Mouse (Mus musculus) ES-CJ7 (cell line): ENCODE results near the gene Gm37240.

Experiments
- DNase-seq: peaks from one replicate; pipeline ENCODE4 v3.0.0; 2011; ENCODE audit warnings: low read depth, low spot score

Gm37240 gene

GRCm38 (mm10) chr3:84955011-84955775 lies 932.1 kb downstream of the Gm37240 start:
- DNase-seq = no peak

- DNase-seq = no peak
Measured at GRCm38 (mm10) chr3:84952585-84953187, 934.6 kb downstream of the Gm37240 start.

- DNase-seq = peak; percentile 81
Measured at GRCm38 (mm10) chr3:84952135-84952534, 935.2 kb downstream of the Gm37240 start.

GRCm38 (mm10) chr3:84951698-84952097 lies 935.6 kb downstream of the Gm37240 start:
- no peak for DNase-seq

GRCm38 (mm10) chr3:84949387-84949786 lies 937.9 kb downstream of the Gm37240 start:
- DNase-seq = no peak

- DNase-seq = no peak
Measured at GRCm38 (mm10) chr3:84946381-84946780, 940.9 kb downstream of the Gm37240 start.

GRCm38 (mm10) chr3:84944933-84945332 lies 942.4 kb downstream of the Gm37240 start:
- no peak for DNase-seq

- DNase-seq = no peak
Measured at GRCm38 (mm10) chr3:84937360-84938355, 949.7 kb downstream of the Gm37240 start.

GRCm38 (mm10) chr3:84936956-84937355 lies 950.4 kb downstream of the Gm37240 start:
- DNase-seq = no peak

GRCm38 (mm10) chr3:84936252-84936651 lies 951.1 kb downstream of the Gm37240 start:
- DNase-seq = no peak

- no peak for DNase-seq
Measured at GRCm38 (mm10) chr3:84935729-84936128, 951.6 kb downstream of the Gm37240 start.

GRCm38 (mm10) chr3:84930683-84931082 lies 956.6 kb downstream of the Gm37240 start:
- no peak for DNase-seq

- no peak for DNase-seq
Measured at GRCm38 (mm10) chr3:84929171-84929570, 958.1 kb downstream of the Gm37240 start.

GRCm38 (mm10) chr3:84927901-84928300 lies 959.4 kb downstream of the Gm37240 start:
- peak; percentile 49 for DNase-seq

- no peak for DNase-seq
Measured at GRCm38 (mm10) chr3:84927168-84927794, 960.0 kb downstream of the Gm37240 start.

GRCm38 (mm10) chr3:84926140-84926539 lies 961.2 kb downstream of the Gm37240 start:
- no peak for DNase-seq

- no peak for DNase-seq
Measured at GRCm38 (mm10) chr3:84925229-84925628, 962.1 kb downstream of the Gm37240 start.

- DNase-seq = no peak
Measured at GRCm38 (mm10) chr3:84923670-84924069, 963.6 kb downstream of the Gm37240 start.

GRCm38 (mm10) chr3:84923256-84923655 lies 964.1 kb downstream of the Gm37240 start:
- DNase-seq = no peak

- DNase-seq = peak; percentile 19
Measured at GRCm38 (mm10) chr3:84921704-84922420, 965.5 kb downstream of the Gm37240 start.
